Mouse (Mus musculus) yolk sac, embryonic 10.5 days (tissue): ENCODE measurements around the gene Trp53bp2.

ENCODE experiments used
- DNase-seq: peaks from one replicate; pipeline ENCODE4 v3.0.0-alpha.2; 2017; ENCODE audit warnings: low spot score

Gene Trp53bp2

GRCm38 (mm10) chr1:182460291-182461244, 51.6 kb downstream of the Trp53bp2 start:
- peak; percentile 81 for DNase-seq

- DNase-seq = no peak
Measured at GRCm38 (mm10) chr1:182461261-182461660, 52.3 kb downstream of the Trp53bp2 start.

GRCm38 (mm10) chr1:182461813-182462212, 52.8 kb downstream of the Trp53bp2 start:
- no peak for DNase-seq

- peak; percentile 51 for DNase-seq
Measured at GRCm38 (mm10) chr1:182465309-182465708, 56.3 kb downstream of the Trp53bp2 start.

- no peak for DNase-seq
Measured at GRCm38 (mm10) chr1:182465978-182466377, 57.0 kb downstream of the Trp53bp2 start.

GRCm38 (mm10) chr1:182475005-182475796, 66.2 kb downstream of the Trp53bp2 start:
- DNase-seq = no peak

GRCm38 (mm10) chr1:182478935-182479334, 70.0 kb downstream of the Trp53bp2 start:
- peak; percentile 70 for DNase-seq

GRCm38 (mm10) chr1:182481138-182481537, 72.2 kb downstream of the Trp53bp2 start:
- no peak for DNase-seq

- DNase-seq = no peak
Measured at GRCm38 (mm10) chr1:182481646-182482295, 72.8 kb downstream of the Trp53bp2 start.

- no peak for DNase-seq
Measured at GRCm38 (mm10) chr1:182482991-182483909, 74.3 kb downstream of the Trp53bp2 start.

GRCm38 (mm10) chr1:182483910-182484274, 74.9 kb downstream of the Trp53bp2 start:
- no peak for DNase-seq

GRCm38 (mm10) chr1:182488503-182488902, 79.5 kb downstream of the Trp53bp2 start:
- no peak for DNase-seq

- peak; percentile 86 for DNase-seq
Measured at GRCm38 (mm10) chr1:182489803-182490452, 81.0 kb downstream of the Trp53bp2 start.

GRCm38 (mm10) chr1:182490568-182490967, 81.6 kb downstream of the Trp53bp2 start:
- DNase-seq = no peak

- DNase-seq = no peak
Measured at GRCm38 (mm10) chr1:182491839-182492238, 82.9 kb downstream of the Trp53bp2 start.

GRCm38 (mm10) chr1:182494285-182495145, 85.5 kb downstream of the Trp53bp2 start:
- peak; percentile 62 for DNase-seq

- peak; percentile 84 for DNase-seq
Measured at GRCm38 (mm10) chr1:182496685-182497084, 87.7 kb downstream of the Trp53bp2 start.

GRCm38 (mm10) chr1:182497736-182498135, 88.8 kb downstream of the Trp53bp2 start:
- DNase-seq = no peak

- peak; percentile 76 for DNase-seq
Measured at GRCm38 (mm10) chr1:182499443-182500089, 90.6 kb downstream of the Trp53bp2 start.
